Mouse (Mus musculus) C2C12 (cell line): ENCODE measurements around the gene Gm5936.
"Not testable (repeated sequence)": the region's sequence is repeated elsewhere in the genome, so short reads cannot be mapped to it uniquely, and the experiment has no call there.

Experiments used
- CEBPB ChIP-seq: IDR thresholded peaks from one replicate; pipeline ENCODE4 v1.6.1; 2011; ENCODE audit warnings: low read depth, mild to moderate bottlenecking, control low read depth, moderate library complexity
- CTCF ChIP-seq: IDR thresholded peaks from one replicate; pipeline ENCODE4 v1.5.1; 2011; ENCODE audit not compliant: control insufficient read depth, insufficient read depth, insufficient read length
- FOSL1 ChIP-seq: IDR thresholded peaks from one replicate; pipeline ENCODE4 v1.8.0; 2011; ENCODE audit warnings: mild to moderate bottlenecking, low read length; ENCODE audit not compliant: poor library complexity, insufficient read depth, severe bottlenecking
- MYOD1 ChIP-seq: IDR thresholded peaks from one replicate; pipeline ENCODE4 v1.6.1; 2011; ENCODE audit warnings: low read depth; ENCODE audit not compliant: control insufficient read depth, insufficient read length
- USF1 ChIP-seq: IDR thresholded peaks from one replicate; pipeline ENCODE4 v1.6.1; 2011; ENCODE audit warnings: low read depth, mild to moderate bottlenecking, control low read depth, moderate library complexity

GRCm38 (mm10) chrX:74880123-74880522 lies 43.1 kb downstream of the Gm5936 start:
- not testable (repeated sequence) for TF ChIP-seq CTCF, CEBPB, MYOD1, USF1, FOSL1
